Mouse (Mus musculus): ENCODE results near the gene Stk25. TPM values are rescaled to one million over a fixed set of nuclear protein-coding genes. Genes with fewer than 3 reads are reported as not detected.

The Stk25 gene
- polyA plus RNA-seq, 2 experiments = 39.2 to 39.9 TPM

- no peak overlapping the region for H3K27ac ChIP-seq
- no peak overlapping the region for H3K9ac ChIP-seq (replicated peaks)
- no peaks in the 10 kb centered on the region for H3K9me3 ChIP-seq (ENCODE audit: control insufficient read depth, low read length)
- no peak overlapping the region for H3K4me3 ChIP-seq (ENCODE audit: insufficient read depth in 1 of 2, low read depth in 2 of 2, low read length in 2 of 2)
- 65% methylated on average over 4 of the region's 4 CpGs for WGBS (ENCODE audit: insufficient replicate concordance)
- DNase-seq (ENCODE audit: low read depth in 3 of 3, low spot score in 3 of 3) (no peak), ATAC-seq (ENCODE audit: insufficient read depth) (no peak)
- no peaks in the 10 kb centered on the region for H3K36me3 ChIP-seq (replicated peaks; ENCODE audit: control insufficient read depth, insufficient read depth, low read depth)
- TF ChIP-seq EP300 (IDR thresholded peaks at IDR 0.05; ENCODE audit: low read depth) (no peak), CTCF (IDR thresholded peaks at IDR 0.05; ENCODE audit: low read depth) (no peak)
- H3K4me1 ChIP-seq (replicated peaks; ENCODE audit: control insufficient read depth in 2 of 2, insufficient read depth in 2 of 2, low read length in 1 of 2) = no peaks in the 10 kb centered on the region
- no peaks in the 10 kb centered on the region for H3K27me3 ChIP-seq (ENCODE audit: control insufficient read depth, insufficient read depth, low read length)
- no peak overlapping the region for H3K4me2 ChIP-seq (ENCODE audit: low read depth)
These were observed 80.6 kb downstream of the Stk25 start for GRCm38 (mm10) chr1:93577861-93578260.

GRCm38 (mm10) chr1:93577066-93577465 lies 81.4 kb downstream of the Stk25 start:
- TF ChIP-seq EP300 (IDR thresholded peaks at IDR 0.05; ENCODE audit: low read depth) (no peak), CTCF (IDR thresholded peaks at IDR 0.05; ENCODE audit: low read depth) (no peak)
- H3K9me3 ChIP-seq (ENCODE audit: control insufficient read depth, low read length) = no peaks in the 10 kb centered on the region
- no peak for DNase-seq (ENCODE audit: low read depth in 3 of 3, low spot score in 3 of 3)
- WGBS (ENCODE audit: insufficient replicate concordance) = 57% methylated on average over 3 of the region's 3 CpGs
- H3K27ac ChIP-seq = no peak overlapping the region
- H3K4me1 ChIP-seq (replicated peaks; ENCODE audit: control insufficient read depth in 2 of 2, insufficient read depth in 2 of 2, low read length in 1 of 2) = no peaks in the 10 kb centered on the region
- no peak for ATAC-seq (ENCODE audit: insufficient read depth)
- H3K27me3 ChIP-seq (ENCODE audit: control insufficient read depth, insufficient read depth, low read length) = no peaks in the 10 kb centered on the region
- no peak overlapping the region for H3K9ac ChIP-seq (replicated peaks)
- no peak overlapping the region for H3K4me3 ChIP-seq (ENCODE audit: insufficient read depth in 1 of 2, low read depth in 2 of 2, low read length in 2 of 2)
- no peaks in the 10 kb centered on the region for H3K36me3 ChIP-seq (replicated peaks; ENCODE audit: control insufficient read depth, insufficient read depth, low read depth)
- H3K4me2 ChIP-seq (ENCODE audit: low read depth) = no peak overlapping the region

Other genes starting within 250 kb of the Stk25 start
- gene Hdlbp, start 179.8 kb downstream of the Stk25 start, polyA plus RNA-seq (2012; rRNA removed) = 30.9 and 47.2 TPM in 2 replicates
- 59.3 and 61.6 TPM in 2 replicates for gene Hdlbp, start 179.8 kb downstream of the Stk25 start, polyA plus RNA-seq (2014; fragmentation: Nextera tagmentation; extraction: Ambion mirVana)
- 0.61 TPM in 2 replicates for gene Farp2, start 146.6 kb downstream of the Stk25 start, polyA plus RNA-seq (2012; rRNA removed)
- 1.2 and 1.3 TPM in 2 replicates for gene Farp2, start 146.6 kb downstream of the Stk25 start, polyA plus RNA-seq (2014; fragmentation: Nextera tagmentation; extraction: Ambion mirVana)
- gene Bok, start 27.0 kb upstream of the Stk25 start, polyA plus RNA-seq (2012; rRNA removed) = 1.9 TPM in 2 replicates
- gene Bok, start 27.0 kb upstream of the Stk25 start, polyA plus RNA-seq (2014; fragmentation: Nextera tagmentation; extraction: Ambion mirVana) = 2.8 and 3.0 TPM in 2 replicates
- gene Atg4b, start 92.8 kb upstream of the Stk25 start, polyA plus RNA-seq (2012; rRNA removed) = 18.6 and 22.6 TPM in 2 replicates
- gene Atg4b, start 92.8 kb upstream of the Stk25 start, polyA plus RNA-seq (2014; fragmentation: Nextera tagmentation; extraction: Ambion mirVana) = 64.3 and 68.2 TPM in 2 replicates
- 8.5 and 10.5 TPM in 2 replicates for gene Thap4, start 96.2 kb upstream of the Stk25 start, polyA plus RNA-seq (2012; rRNA removed)
- 11.5 and 11.7 TPM in 2 replicates for gene Thap4, start 96.2 kb upstream of the Stk25 start, polyA plus RNA-seq (2014; fragmentation: Nextera tagmentation; extraction: Ambion mirVana)
- gene Dtymk, start 143.3 kb upstream of the Stk25 start, polyA plus RNA-seq (2012; rRNA removed) = 99.0 and 128 TPM in 2 replicates
- 148 and 150 TPM in 2 replicates for gene Dtymk, start 143.3 kb upstream of the Stk25 start, polyA plus RNA-seq (2014; fragmentation: Nextera tagmentation; extraction: Ambion mirVana)
- gene Ing5, start 145.3 kb upstream of the Stk25 start, polyA plus RNA-seq (2012; rRNA removed) = 5.3 and 6.9 TPM in 2 replicates
- gene Ing5, start 145.3 kb upstream of the Stk25 start, polyA plus RNA-seq (2014; fragmentation: Nextera tagmentation; extraction: Ambion mirVana) = 7.6 and 9.6 TPM in 2 replicates
- gene D2hgdh, start 166.2 kb upstream of the Stk25 start, polyA plus RNA-seq (2012; rRNA removed) = 6.4 and 6.8 TPM in 2 replicates
- 3.7 and 5.0 TPM in 2 replicates for gene D2hgdh, start 166.2 kb upstream of the Stk25 start, polyA plus RNA-seq (2014; fragmentation: Nextera tagmentation; extraction: Ambion mirVana)
- not detected in 2 replicates for gene Gal3st2, start 202.6 kb upstream of the Stk25 start, polyA plus RNA-seq (2012; rRNA removed)
- gene Gal3st2, start 202.6 kb upstream of the Stk25 start, polyA plus RNA-seq (2014; fragmentation: Nextera tagmentation; extraction: Ambion mirVana) = not detected in 2 replicates

All from liver, embryonic 14.5 days (tissue).